Mouse (Mus musculus) embryonic fibroblast, embryonic 13.5 days (primary cell): Measurements from ENCODE around the gene Fam25c.

ENCODE experiments used
- CTCF ChIP-seq: IDR thresholded peaks from 2 replicates; pipeline ENCODE4 v1.5.1; 2011; ENCODE audit warnings: mild to moderate bottlenecking, control low read depth, low read length, moderate library complexity, borderline replicate concordance; ENCODE audit not compliant: insufficient read depth
- POLR2A ChIP-seq: IDR thresholded peaks from 2 replicates; pipeline ENCODE4 v1.6.1; 2011; ENCODE audit warnings: low read depth, mild to moderate bottlenecking, control low read depth, low read length, moderate library complexity

- TF ChIP-seq CTCF (no peak), POLR2A (no peak)
Measured at GRCm38 (mm10) chr14:34345771-34346566, 9.3 kb downstream of the Fam25c start.
